Mouse (Mus musculus): ENCODE results near the gene Brap.

Gene Brap

DNA sequence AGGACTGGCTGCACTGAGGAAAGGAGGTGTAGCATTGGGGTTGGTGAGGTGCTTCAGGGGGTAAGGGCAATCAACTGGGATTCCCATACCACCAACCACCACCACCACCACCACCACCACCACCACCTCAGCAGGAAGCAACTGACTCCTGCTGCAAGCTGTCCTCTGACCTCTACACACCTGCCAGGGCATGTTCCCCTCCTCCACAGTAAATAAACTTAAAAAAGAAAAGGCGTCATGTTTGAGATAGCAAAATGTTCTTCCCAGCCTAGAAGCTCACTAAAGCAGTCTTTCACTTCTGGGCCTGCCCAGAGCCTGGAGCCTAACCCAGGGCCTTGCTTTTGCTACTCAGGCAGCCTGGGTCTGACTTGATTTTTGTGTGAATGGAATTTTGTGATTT is 54.0 kb downstream of the Brap start:
- H3K4me3 ChIP-seq (replicated peaks; ENCODE audit: low read length): no peak overlapping the region
- H3K4me1 ChIP-seq (replicated peaks; ENCODE audit: low read depth, low read length): peaks cover 74% of the 10 kb centered on the region
- no peaks in the 10 kb centered on the region for H3K27me3 ChIP-seq (ENCODE audit: insufficient read depth, low read length)
- TF ChIP-seq NANOG (IDR thresholded peaks at IDR 0.05; ENCODE audit: borderline replicate concordance, low read length) (no peak), POU5F1 (IDR thresholded peaks at IDR 0.05; ENCODE audit: borderline replicate concordance, low read length) (no peak), CTCF (conservative IDR thresholded peaks at IDR 0.05; ENCODE audit: low read length) (no peak)
- H3K36me3 ChIP-seq (ENCODE audit: insufficient read depth, low read length): peaks cover 28% of the 10 kb centered on the region
- H3K9me3 ChIP-seq (ENCODE audit: low read length): no peaks in the 10 kb centered on the region

DNA sequence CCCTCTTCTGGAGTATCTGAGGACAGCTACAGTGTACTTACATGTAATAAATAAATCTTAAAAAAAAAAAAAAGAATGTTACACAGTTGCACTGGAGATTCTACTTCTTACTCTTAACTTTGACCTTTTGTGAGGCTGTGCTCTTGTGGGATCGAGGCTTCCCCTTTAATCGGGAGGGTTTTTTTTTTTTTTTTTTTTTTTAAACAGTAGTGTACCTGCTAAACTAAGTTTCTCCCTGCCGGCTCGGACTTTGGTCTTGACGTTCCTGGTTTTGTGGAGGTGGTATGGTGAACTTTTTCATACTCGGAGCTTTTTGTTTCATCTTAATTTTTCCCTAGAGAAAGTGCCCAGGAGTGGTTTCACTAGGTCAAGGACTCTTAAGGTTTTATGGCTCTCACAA is 54.6 kb downstream of the Brap start:
- TF ChIP-seq POU5F1 (IDR thresholded peaks at IDR 0.05; ENCODE audit: borderline replicate concordance, low read length) (no peak), NANOG (IDR thresholded peaks at IDR 0.05; ENCODE audit: borderline replicate concordance, low read length) (no peak), CTCF (conservative IDR thresholded peaks at IDR 0.05; ENCODE audit: low read length) (no peak)
- Histone ChIP-seq H3K9me3 (ENCODE audit: low read length) (no peaks in the 10 kb centered on the region), H3K4me1 (replicated peaks; ENCODE audit: low read depth, low read length) (peaks cover 75% of the 10 kb centered on the region), H3K36me3 (ENCODE audit: insufficient read depth, low read length) (peaks cover 28% of the 10 kb centered on the region), H3K4me3 (replicated peaks; ENCODE audit: low read length) (no peak overlapping the region), H3K27me3 (ENCODE audit: insufficient read depth, low read length) (no peaks in the 10 kb centered on the region)

DNA sequence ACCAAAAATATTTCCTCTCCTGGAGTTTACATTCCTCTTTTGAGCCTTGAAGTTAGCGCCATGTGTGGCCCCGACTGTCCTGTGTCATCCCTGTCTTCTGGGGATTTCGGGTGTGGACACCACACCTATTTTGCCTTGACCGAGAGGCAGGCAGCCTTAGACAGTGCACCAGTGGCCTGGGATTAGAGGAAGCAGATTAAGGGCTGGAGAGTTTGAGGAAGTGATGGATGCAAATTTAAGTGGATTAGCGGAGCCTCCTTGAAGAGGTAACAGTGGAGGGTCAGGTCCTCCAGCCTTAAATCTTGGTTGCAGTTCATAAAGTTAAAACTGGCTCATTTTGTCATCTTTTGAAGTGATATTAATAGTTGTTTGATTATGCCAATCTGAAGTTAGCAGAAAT is 58.1 kb downstream of the Brap start:
- TF ChIP-seq POU5F1 (IDR thresholded peaks at IDR 0.05; ENCODE audit: borderline replicate concordance, low read length): no peak
- Histone ChIP-seq H3K4me1 (replicated peaks; ENCODE audit: low read depth, low read length) (peaks cover 96% of the 10 kb centered on the region), H3K27me3 (ENCODE audit: insufficient read depth, low read length) (no peaks in the 10 kb centered on the region), H3K4me3 (replicated peaks; ENCODE audit: low read length) (no peak overlapping the region), H3K9me3 (ENCODE audit: low read length) (no peaks in the 10 kb centered on the region), H3K36me3 (ENCODE audit: insufficient read depth, low read length) (peaks cover 32% of the 10 kb centered on the region)

DNA sequence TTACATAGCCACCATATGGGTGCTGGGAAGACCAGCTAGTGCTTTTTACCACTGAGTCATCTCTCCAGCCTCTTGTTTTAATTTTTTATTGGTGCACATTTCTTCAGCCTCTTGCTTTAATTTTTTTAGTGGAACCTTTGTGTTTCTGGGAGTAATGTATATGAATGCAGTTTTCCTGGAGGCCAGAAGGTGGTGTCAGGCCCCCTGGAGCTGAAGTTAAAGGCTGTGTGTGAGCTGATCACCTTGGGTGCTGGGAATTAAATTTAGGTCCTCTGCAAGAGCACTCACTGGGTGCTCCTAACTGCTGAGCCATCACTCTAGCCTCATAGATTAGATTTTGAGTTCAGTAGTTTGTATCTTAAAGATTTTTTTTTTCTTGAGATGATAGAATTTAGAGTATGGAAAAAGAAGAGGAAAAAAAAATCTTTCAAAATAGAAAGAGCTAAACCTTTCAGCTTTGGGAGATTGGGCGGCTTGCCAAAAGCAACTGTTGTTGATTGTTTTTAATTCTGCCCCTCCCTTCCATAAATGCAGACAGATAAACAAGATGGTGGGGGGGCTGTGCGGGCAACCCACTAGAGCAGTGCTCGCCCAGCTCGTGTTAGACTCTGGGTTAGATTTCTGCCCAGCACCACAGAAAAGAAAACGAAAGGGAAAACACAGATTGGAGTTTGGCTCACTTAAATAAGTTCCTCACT is 60.7 kb downstream of the Brap start:
- Histone ChIP-seq H3K9me3 (ENCODE audit: low read length) (no peaks in the 10 kb centered on the region), H3K4me1 (replicated peaks; ENCODE audit: low read depth, low read length) (peaks cover 84% of the 10 kb centered on the region), H3K27me3 (ENCODE audit: insufficient read depth, low read length) (no peaks in the 10 kb centered on the region), H3K36me3 (ENCODE audit: insufficient read depth, low read length) (peaks cover 31% of the 10 kb centered on the region), H3K4me3 (replicated peaks; ENCODE audit: low read length) (no peak overlapping the region)
- no peak for TF ChIP-seq NANOG (IDR thresholded peaks at IDR 0.05; ENCODE audit: borderline replicate concordance, low read length)
- peak; percentile 35; the same call in 1 of the 2 replicates for TF ChIP-seq CTCF (conservative IDR thresholded peaks at IDR 0.05; ENCODE audit: low read length)

DNA sequence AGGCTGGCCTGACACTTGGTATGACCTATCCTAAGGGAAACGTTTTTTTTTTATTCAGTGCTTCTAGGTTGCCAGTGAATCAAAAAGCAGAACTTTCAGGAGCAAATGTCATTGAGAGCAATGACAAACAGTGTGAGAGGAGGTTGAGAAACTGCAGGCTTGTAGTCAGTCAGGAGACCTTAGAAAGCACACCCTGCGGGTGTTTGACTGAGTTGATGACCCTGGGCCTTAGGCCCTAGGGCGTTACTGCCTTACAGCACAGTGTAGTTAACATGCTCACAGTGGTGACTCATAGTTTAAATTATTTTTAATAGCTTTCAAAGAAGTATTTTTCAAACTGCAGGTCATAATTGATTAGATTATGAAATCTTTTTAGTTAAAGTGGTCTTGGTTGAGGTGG is 61.5 kb downstream of the Brap start:
- Histone ChIP-seq H3K36me3 (ENCODE audit: insufficient read depth, low read length) (peaks cover 33% of the 10 kb centered on the region), H3K4me3 (replicated peaks; ENCODE audit: low read length) (no peak overlapping the region), H3K9me3 (ENCODE audit: low read length) (no peaks in the 10 kb centered on the region), H3K27me3 (ENCODE audit: insufficient read depth, low read length) (no peaks in the 10 kb centered on the region), H3K4me1 (replicated peaks; ENCODE audit: low read depth, low read length) (peaks cover 80% of the 10 kb centered on the region)
- TF ChIP-seq CTCF (conservative IDR thresholded peaks at IDR 0.05; ENCODE audit: low read length) (no peak), POU5F1 (IDR thresholded peaks at IDR 0.05; ENCODE audit: borderline replicate concordance, low read length) (no peak), NANOG (IDR thresholded peaks at IDR 0.05; ENCODE audit: borderline replicate concordance, low read length) (no peak)

DNA sequence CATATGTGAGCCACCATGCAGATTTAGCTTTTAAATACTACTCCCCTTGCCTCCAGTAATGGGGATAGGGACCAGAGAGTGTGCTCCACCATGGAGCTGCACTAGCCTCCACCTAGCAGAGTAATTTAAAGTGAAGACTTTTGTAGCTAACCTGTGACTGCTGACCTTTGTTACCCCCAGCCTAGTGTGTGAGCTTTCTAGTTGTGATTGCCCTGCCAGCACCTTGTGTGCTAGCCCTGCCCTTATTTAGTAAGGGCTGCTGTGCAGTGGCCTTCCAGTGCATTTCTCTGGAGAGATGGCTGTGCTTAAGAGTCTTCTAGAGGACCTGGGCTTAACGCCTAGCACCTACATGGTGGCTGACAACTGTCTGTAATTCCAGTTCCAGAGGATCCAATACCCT is 64.3 kb downstream of the Brap start:
- H3K4me1 ChIP-seq (replicated peaks; ENCODE audit: low read depth, low read length): peaks cover 57% of the 10 kb centered on the region
- H3K36me3 ChIP-seq (ENCODE audit: insufficient read depth, low read length): peaks cover 43% of the 10 kb centered on the region
- H3K27me3 ChIP-seq (ENCODE audit: insufficient read depth, low read length): no peaks in the 10 kb centered on the region
- TF ChIP-seq NANOG (IDR thresholded peaks at IDR 0.05; ENCODE audit: borderline replicate concordance, low read length): no peak
- no peak overlapping the region for H3K4me3 ChIP-seq (replicated peaks; ENCODE audit: low read length)
- H3K9me3 ChIP-seq (ENCODE audit: low read length): no peaks in the 10 kb centered on the region

DNA sequence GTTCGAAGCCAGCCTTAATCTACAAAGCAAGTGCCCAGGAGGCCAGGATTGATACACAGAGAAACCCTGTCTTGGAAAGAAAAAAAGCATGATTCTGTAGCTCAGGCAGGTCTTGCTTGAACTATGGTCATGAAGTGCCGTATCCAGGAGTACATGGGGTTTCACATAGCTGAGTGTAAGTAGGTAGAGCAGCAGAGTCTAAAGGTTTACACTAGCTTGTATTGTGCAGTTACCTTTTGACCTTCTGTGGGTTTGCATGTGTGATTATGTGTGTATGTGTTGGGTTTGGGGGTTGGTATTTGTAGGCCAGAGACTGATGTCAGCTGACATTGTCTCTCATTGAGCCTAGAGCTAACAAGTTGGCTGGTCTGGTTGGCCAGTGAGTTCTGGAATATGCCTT is 69.7 kb downstream of the Brap start:
- Histone ChIP-seq H3K4me3 (replicated peaks; ENCODE audit: low read length) (no peak overlapping the region), H3K36me3 (ENCODE audit: insufficient read depth, low read length) (peaks cover 47% of the 10 kb centered on the region), H3K9me3 (ENCODE audit: low read length) (no peaks in the 10 kb centered on the region), H3K4me1 (replicated peaks; ENCODE audit: low read depth, low read length) (peaks cover 17% of the 10 kb centered on the region), H3K27me3 (ENCODE audit: insufficient read depth, low read length) (no peaks in the 10 kb centered on the region)
- TF ChIP-seq POU5F1 (IDR thresholded peaks at IDR 0.05; ENCODE audit: borderline replicate concordance, low read length): no peak

DNA sequence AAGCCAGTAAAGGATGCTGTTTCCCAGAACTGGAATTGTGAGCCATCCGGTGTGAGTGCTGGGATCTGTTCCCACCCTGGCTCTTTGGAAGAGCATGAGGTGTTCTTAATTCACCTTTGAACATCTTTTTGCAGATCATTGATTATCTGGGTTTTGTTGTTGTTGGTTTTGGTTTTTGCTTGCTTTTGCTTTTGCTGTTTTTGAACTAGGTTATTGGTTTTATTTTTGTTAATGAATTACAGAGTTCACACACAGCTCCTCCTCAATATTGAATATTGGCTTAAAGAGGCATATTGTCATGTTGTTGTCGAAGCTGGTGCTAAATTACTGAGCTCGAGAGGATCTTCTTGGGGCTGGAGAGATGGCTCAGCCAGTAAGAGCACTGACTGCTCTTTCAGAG is 76.3 kb downstream of the Brap start:
- no peaks in the 10 kb centered on the region for H3K9me3 ChIP-seq (ENCODE audit: low read length)
- no peaks in the 10 kb centered on the region for H3K27me3 ChIP-seq (ENCODE audit: insufficient read depth, low read length)
- peaks cover 32% of the 10 kb centered on the region for H3K36me3 ChIP-seq (ENCODE audit: insufficient read depth, low read length)
- H3K4me3 ChIP-seq (replicated peaks; ENCODE audit: low read length): no peak overlapping the region
- no peak for TF ChIP-seq POU5F1 (IDR thresholded peaks at IDR 0.05; ENCODE audit: borderline replicate concordance, low read length)
- no peak for TF ChIP-seq CTCF (conservative IDR thresholded peaks at IDR 0.05; ENCODE audit: low read length)
- H3K4me1 ChIP-seq (replicated peaks; ENCODE audit: low read depth, low read length): peaks cover 4% of the 10 kb centered on the region
